Mouse (Mus musculus) lung, embryonic 14.5 days (tissue): Measurements from ENCODE around the gene Rbck1. TPM values are rescaled to one million over a fixed set of nuclear protein-coding genes. Genes with fewer than 3 reads are reported as not detected.
"Not testable (repeated sequence)": the region's sequence is repeated elsewhere in the genome, so short reads cannot be mapped to it uniquely, and the experiment has no call there.

ENCODE experiments used
- ATAC-seq: fragments of 200-750 bp; cut with Nextera tagmentation; 2 replicates; pipeline ENCODE4 v1.8.0; 2017; ENCODE audit warnings: mild to moderate bottlenecking, moderate TSS enrichment, moderate library complexity; ENCODE audit not compliant: insufficient read depth
- DNase-seq: peaks from one replicate; pipeline ENCODE4 v3.0.0-alpha.2; 2015
- H3K27ac ChIP-seq: fragments of 300-500 bp; sonication (generic); 2 replicates; pipeline ENCODE4 v1.5.1; 2014; ENCODE audit warnings: low read depth, mild to moderate bottlenecking, moderate library complexity
- H3K27me3 ChIP-seq: fragments of 300-500 bp; sonication (generic); 2 replicates; pipeline ENCODE4 v1.6.1; 2014; ENCODE audit warnings: low read length, control low read depth; ENCODE audit not compliant: insufficient read depth
- H3K36me3 ChIP-seq: fragments of 300-500 bp; sonication (generic); 2 replicates; pipeline ENCODE4 v1.6.1; 2014; ENCODE audit warnings: control low read depth; ENCODE audit not compliant: insufficient read depth
- H3K4me1 ChIP-seq: fragments of 300-500 bp; sonication (generic); 2 replicates; pipeline ENCODE4 v1.6.1; 2014; ENCODE audit warnings: antibody characterized with exemption, control low read depth; ENCODE audit not compliant: insufficient read depth
- H3K4me2 ChIP-seq: fragments of 300-500 bp; sonication (generic); 2 replicates; pipeline ENCODE4 v1.6.1; 2014; ENCODE audit warnings: mild to moderate bottlenecking
- H3K4me3 ChIP-seq: fragments of 300-500 bp; sonication (generic); 2 replicates; pipeline ENCODE4 v1.5.1; 2014; ENCODE audit warnings: low read depth, low read length
- H3K9ac ChIP-seq: fragments of 300-500 bp; sonication (generic); 2 replicates; pipeline ENCODE4 v1.6.1; 2014
- H3K9me3 ChIP-seq: fragments of 300-500 bp; sonication (generic); 2 replicates; pipeline ENCODE4 v1.6.1; 2016; ENCODE audit warnings: low read depth, low read length, control low read depth
- CTCF ChIP-seq: IDR thresholded peaks from 2 replicates; pipeline ENCODE4 v1.5.1; 2016; ENCODE audit warnings: antibody characterized with exemption, low read depth
- WGBS: fragments of 180-500 bp; shearing (Covaris S2); extraction: QIAGEN DNeasy Blood & Tissue Kit; methylation state at CpG from one replicate; pipeline ENCODE4 v1.1.7; 2014; 5-methylcytosine and 5-hydroxymethylcytosine counted together
- polyA plus RNA-seq: library from polyadenylated mRNA; unstranded; fragments of >200 nt; fragmentation: Nextera tagmentation; extraction: Ambion mirVana; gene quantifications from 2 replicates; pipeline ENCODE4 v1.2.1, GENCODE M21; 2014

Rbck1 gene
- polyA plus RNA-seq, 1 experiment from 2014 or later, result 92.8 TPM

- Histone ChIP-seq H3K9ac (no peak overlapping the region), H3K27ac (no peak overlapping the region), H3K4me1 (no peaks in the 10 kb centered on the region), H3K9me3 (no peaks in the 10 kb centered on the region), H3K4me3 (no peak overlapping the region), H3K27me3 (no peaks in the 10 kb centered on the region), H3K36me3 (peaks cover 56% of the 10 kb centered on the region), H3K4me2 (no peak overlapping the region)
- DNase-seq, result no peak
- TF ChIP-seq CTCF, result no peak
- WGBS, result 61% methylated on average over 5 of the region's 5 CpGs
- ATAC-seq, result no peak
Observed at GRCm38 (mm10) chr2:152303781-152304180, 28.7 kb downstream of the Rbck1 start.

- TF ChIP-seq CTCF, result no peak
- Histone ChIP-seq H3K27me3 (no peaks in the 10 kb centered on the region), H3K9me3 (no peaks in the 10 kb centered on the region), H3K4me2 (no peak overlapping the region), H3K4me1 (no peaks in the 10 kb centered on the region), H3K9ac (no peak overlapping the region), H3K27ac (no peak overlapping the region), H3K36me3 (peaks cover 46% of the 10 kb centered on the region), H3K4me3 (no peak overlapping the region)
- ATAC-seq, result no peak
- 68% methylated on average over 2 of the region's 2 CpGs for WGBS
- no peak for DNase-seq
Observed at GRCm38 (mm10) chr2:152302862-152303261, 29.6 kb downstream of the Rbck1 start.

GRCm38 (mm10) chr2:152294541-152294940 is 37.9 kb downstream of the Rbck1 start:
- Histone ChIP-seq H3K27ac (no peak overlapping the region), H3K36me3 (no peaks in the 10 kb centered on the region), H3K4me2 (peak overlapping the region; percentile 82), H3K4me1 (peaks cover 12% of the 10 kb centered on the region; the same call in 1 of the 2 replicates), H3K27me3 (no peaks in the 10 kb centered on the region), H3K9ac (peak overlapping the region; percentile 89), H3K9me3 (no peaks in the 10 kb centered on the region), H3K4me3 (peak overlapping the region; percentile 91)
- WGBS, result 33% methylated on average over 5 of the region's 5 CpGs
- DNase-seq, result no peak
- no peak for TF ChIP-seq CTCF
- no peak for ATAC-seq

GRCm38 (mm10) chr2:152293727-152294475 is 38.6 kb downstream of the Rbck1 start, which contains the start of gene Tbc1d20:
TSS of gene Tbc1d20 (plus strand) at chr2:152293828.
- WGBS, result under 1% methylated on average over 70 of the region's 70 CpGs
- Histone ChIP-seq H3K27ac (peak within 1 kb of the TSS; percentile 70), H3K9ac (peak within 1 kb of the TSS; percentile 89)

GRCm38 (mm10) chr2:152293179-152293726 is 39.2 kb downstream of the Rbck1 start:
- Histone ChIP-seq H3K4me3 (peak overlapping the region; percentile 91), H3K27me3 (no peaks in the 10 kb centered on the region), H3K4me2 (peak overlapping the region; percentile 82), H3K27ac (no peak overlapping the region; the same call in 1 of the 2 replicates), H3K4me1 (peaks cover 12% of the 10 kb centered on the region; the same call in 1 of the 2 replicates), H3K9me3 (no peaks in the 10 kb centered on the region), H3K9ac (peak overlapping the region; percentile 89), H3K36me3 (0 out of 2 replicates have a peak, but pooled peaks cover under 1% of the 10 kb centered on the region)
- no peak for TF ChIP-seq CTCF
- peak; percentile 44 for ATAC-seq
- WGBS, result 2% methylated on average over 15 of the region's 15 CpGs
- DNase-seq, result no peak

More at GRCm38 (mm10) chr2:152293727-152294475, 38.6 kb downstream of the Rbck1 start, which contains the start of gene Tbc1d20:
- TF ChIP-seq CTCF, result no peak
- peak within 1 kb of the TSS; percentile 82 for H3K4me2 ChIP-seq
- no peaks in the 10 kb centered on the region for H3K36me3 ChIP-seq
- H3K4me3 ChIP-seq, result peak within 1 kb of the TSS; percentile 91
- DNase-seq (peak; percentile 95), ATAC-seq (peak; percentile 98)
- no peaks in the 10 kb centered on the region for H3K27me3 ChIP-seq
- no peaks in the 10 kb centered on the region for H3K9me3 ChIP-seq
- H3K4me1 ChIP-seq, result peaks cover 12% of the 10 kb centered on the region; the same call in 1 of the 2 replicates

- DNase-seq (no peak), ATAC-seq (no peak)
- Histone ChIP-seq H3K27me3 (no peaks in the 10 kb centered on the region), H3K36me3 (0 out of 2 replicates have a peak, but pooled peaks cover 3% of the 10 kb centered on the region), H3K27ac (no peak overlapping the region), H3K9me3 (no peaks in the 10 kb centered on the region), H3K4me2 (no peak overlapping the region), H3K4me3 (no peak overlapping the region), H3K9ac (no peak overlapping the region), H3K4me1 (peaks cover 8% of the 10 kb centered on the region; the same call in 1 of the 2 replicates)
- 67% methylated on average over 2 of the region's 2 CpGs for WGBS
- no peak for TF ChIP-seq CTCF
Observed at GRCm38 (mm10) chr2:152292475-152292874, 40.0 kb downstream of the Rbck1 start.

GRCm38 (mm10) chr2:152289623-152290022 is 42.8 kb downstream of the Rbck1 start:
- ATAC-seq, result not testable (repeated sequence)
- 57% methylated on average over 1 of the region's 2 CpGs for WGBS

More at GRCm38 (mm10) chr2:152289623-152290022, 42.8 kb downstream of the Rbck1 start:
- H3K4me2 ChIP-seq, H3K27ac ChIP-seq, DNase-seq, H3K4me3 ChIP-seq, H3K9me3 ChIP-seq, H3K27me3 ChIP-seq, H3K4me1 ChIP-seq, H3K9ac ChIP-seq: not testable (repeated sequence)
- H3K36me3 ChIP-seq, result peaks cover 19% of the 10 kb centered on the region; the same call in 1 of the 2 replicates
